Mouse (Mus musculus) cortical plate, adult 2 months (tissue): ENCODE measurements around the gene Nlgn2. TPM values are rescaled to one million over a fixed set of nuclear protein-coding genes. Genes with fewer than 3 reads are reported as not detected.
"Not testable (repeated sequence)": the region's sequence is repeated elsewhere in the genome, so short reads cannot be mapped to it uniquely, and the experiment has no call there.

Source experiments
- H3K27ac ChIP-seq: fragments of 200-500 bp; 2 replicates; pipeline ENCODE4 v1.5.1; 2012; ENCODE audit warnings: low read length, control low read depth, inconsistent platforms; ENCODE audit not compliant: insufficient read depth
- H3K4me1 ChIP-seq: fragments of 200-500 bp; 2 replicates; pipeline ENCODE4 v1.6.1; 2011; ENCODE audit warnings: low read length; ENCODE audit not compliant: control insufficient read depth, insufficient read depth
- H3K4me3 ChIP-seq: fragments of 200-500 bp; 2 replicates; pipeline ENCODE4 v1.5.1; 2011; ENCODE audit warnings: mild to moderate bottlenecking, low read length, control low read depth; ENCODE audit not compliant: insufficient read depth
- CTCF ChIP-seq: fragments of 200-500 bp; IDR thresholded peaks from 2 replicates; pipeline ENCODE4 v1.5.1; 2011; ENCODE audit warnings: mild to moderate bottlenecking, control low read depth, low read length; ENCODE audit not compliant: insufficient read depth; ENCODE audit errors: extremely low read depth
- POLR2A ChIP-seq: fragments of 200-500 bp; IDR thresholded peaks from 2 replicates; pipeline ENCODE4 v1.6.1; 2011; ENCODE audit warnings: mild to moderate bottlenecking, low read length, control low read depth; ENCODE audit not compliant: insufficient read depth; ENCODE audit errors: extremely low read depth
- polyA plus RNA-seq: library from polyadenylated mRNA; depleted of rRNA; stranded (reverse); fragments of >200 nt; gene quantifications from 2 replicates; pipeline ENCODE4 v1.2.3, GENCODE M21; 2012

The Nlgn2 gene
- polyA plus RNA-seq, 1 experiment = 112 TPM

DNA sequence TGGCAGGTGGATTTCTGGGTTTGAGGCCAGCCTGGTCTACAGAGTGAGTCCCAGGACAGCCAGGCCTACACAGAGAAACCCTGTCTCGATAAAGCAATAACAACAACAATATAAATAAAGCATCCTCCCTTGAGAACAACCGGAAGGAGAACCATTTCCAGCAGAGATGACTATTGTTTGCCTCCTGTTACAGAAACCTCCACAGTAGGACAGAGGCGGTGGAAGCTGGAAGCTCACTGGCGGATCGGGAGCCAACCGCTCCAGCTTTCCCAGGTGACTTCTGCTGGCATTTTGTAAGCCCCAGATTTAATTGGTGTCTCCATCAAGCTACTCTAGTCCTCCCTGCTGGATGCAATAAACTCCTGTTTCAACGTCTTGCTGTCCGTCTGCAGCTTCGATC lies 28.0 kb upstream of the Nlgn2 start:
- TF ChIP-seq CTCF (no peak), POLR2A (no peak)
- no peak overlapping the region for H3K4me3 ChIP-seq
- no peak overlapping the region for H3K27ac ChIP-seq
- peaks cover 2% of the 10 kb centered on the region; the same call in 1 of the 2 replicates for H3K4me1 ChIP-seq

DNA sequence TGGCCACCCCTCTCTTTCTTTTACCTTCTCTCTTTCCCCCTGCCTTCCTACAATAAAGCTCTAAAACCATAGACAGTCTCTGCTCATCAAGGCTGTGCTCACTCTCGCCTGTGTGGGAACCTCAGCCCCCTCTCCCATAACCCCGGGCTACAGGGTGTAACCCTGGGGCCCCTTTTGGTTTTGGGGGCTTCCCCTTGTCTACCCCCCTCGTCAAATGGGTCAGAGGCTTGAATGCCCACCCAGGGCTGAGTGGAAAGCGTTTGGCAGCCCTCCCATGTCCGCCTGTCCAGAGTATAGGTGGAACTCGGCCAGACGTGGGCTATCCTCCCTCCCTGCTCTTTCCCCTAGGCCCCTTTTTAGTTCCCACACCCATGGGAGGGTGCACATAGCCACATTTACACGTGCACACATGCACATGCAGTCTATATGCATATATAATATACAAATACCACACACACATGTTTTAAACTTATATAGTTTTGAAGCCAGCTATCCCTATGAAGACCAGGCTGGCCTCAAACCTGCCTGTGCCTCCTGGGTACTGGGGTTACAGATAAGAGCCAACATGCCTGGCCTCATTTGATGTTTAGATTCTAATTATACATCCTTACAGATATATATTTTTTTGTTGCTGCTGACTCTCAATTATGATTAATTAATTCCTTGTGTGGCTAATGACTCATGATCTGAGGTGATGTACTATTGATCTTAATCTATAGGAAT lies 26.7 kb upstream of the Nlgn2 start:
- Histone ChIP-seq H3K4me1 (peaks cover 2% of the 10 kb centered on the region; the same call in 1 of the 2 replicates), H3K4me3 (no peak overlapping the region)
- TF ChIP-seq POLR2A (no peak), CTCF (no peak)

DNA sequence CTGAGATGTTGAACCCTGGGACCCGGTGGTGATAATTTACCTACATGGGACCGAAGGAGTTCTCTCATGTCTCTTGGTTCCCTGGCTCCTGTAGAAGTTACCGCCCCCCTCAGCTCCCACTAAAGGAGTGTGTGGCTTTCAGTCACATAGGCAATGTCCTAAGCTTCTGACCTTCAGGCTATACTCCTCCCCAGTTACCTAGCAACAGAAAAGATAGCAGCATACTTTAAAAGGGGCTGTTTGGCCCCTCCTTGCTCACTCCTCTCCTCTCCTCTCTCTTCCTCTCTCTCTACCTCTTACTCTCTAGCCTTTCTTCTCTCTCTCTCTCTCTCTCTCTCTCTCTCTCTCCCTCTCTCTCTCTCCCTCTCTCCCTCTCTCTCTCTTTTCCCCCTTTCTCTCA lies 26.1 kb upstream of the Nlgn2 start:
- H3K27ac ChIP-seq, H3K4me1 ChIP-seq, H3K4me3 ChIP-seq: not testable (repeated sequence)

More for the DNA sequence above, 26.7 kb upstream of the Nlgn2 start:
- no peak overlapping the region for H3K27ac ChIP-seq

DNA sequence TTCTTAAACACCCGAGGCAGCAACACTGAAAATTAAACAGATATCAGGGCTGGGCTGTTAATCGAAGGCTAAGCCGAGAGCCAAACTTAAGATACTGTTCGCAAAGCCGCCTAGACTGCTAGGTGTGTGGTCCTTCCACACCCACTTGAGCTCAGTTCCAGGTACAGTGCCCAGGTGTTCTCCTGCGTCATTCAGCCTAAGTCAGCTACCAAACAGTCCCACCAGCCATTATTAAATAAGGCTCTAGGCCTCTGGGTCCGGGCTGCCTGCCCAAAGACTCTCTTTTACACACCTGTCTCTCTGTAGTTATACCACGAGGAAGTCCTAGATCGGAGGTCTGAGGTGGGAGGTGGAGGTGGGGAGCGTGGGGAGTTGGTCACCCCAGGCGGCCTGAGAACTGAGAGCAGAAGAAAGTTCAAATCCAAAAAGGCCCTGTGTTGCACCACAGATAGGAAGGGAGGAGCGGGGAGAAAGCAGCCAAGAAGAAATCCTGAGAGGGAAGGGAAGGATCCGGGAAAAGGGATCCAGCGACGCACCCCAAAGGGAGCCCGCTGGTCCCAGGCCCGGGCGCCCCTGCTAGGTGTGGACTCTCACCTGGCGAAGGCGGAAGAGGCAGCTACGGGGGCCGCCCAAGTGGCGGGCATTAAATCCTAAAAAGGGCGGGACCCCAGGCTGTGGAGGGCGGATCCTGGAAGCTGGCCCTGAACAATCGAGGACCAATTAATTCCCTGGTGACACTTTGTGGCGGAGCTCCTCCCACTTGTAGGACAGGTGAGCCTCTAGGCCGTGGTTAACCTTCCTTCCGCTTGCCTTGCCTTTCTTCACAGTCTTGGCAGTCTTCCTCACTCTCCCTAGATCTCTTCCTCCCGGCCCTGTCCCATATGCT lies 20.8 kb upstream of the Nlgn2 start, which contains the start of gene Tnk1:
Gene Tnk1, minus strand, starts transcription at position 618 of the 886 bp plus-strand sequence.
- H3K4me3 ChIP-seq = no peak within 1 kb of the TSS
- TF ChIP-seq CTCF (no peak), POLR2A (no peak)
- H3K27ac ChIP-seq = no peak within 1 kb of the TSS

DNA sequence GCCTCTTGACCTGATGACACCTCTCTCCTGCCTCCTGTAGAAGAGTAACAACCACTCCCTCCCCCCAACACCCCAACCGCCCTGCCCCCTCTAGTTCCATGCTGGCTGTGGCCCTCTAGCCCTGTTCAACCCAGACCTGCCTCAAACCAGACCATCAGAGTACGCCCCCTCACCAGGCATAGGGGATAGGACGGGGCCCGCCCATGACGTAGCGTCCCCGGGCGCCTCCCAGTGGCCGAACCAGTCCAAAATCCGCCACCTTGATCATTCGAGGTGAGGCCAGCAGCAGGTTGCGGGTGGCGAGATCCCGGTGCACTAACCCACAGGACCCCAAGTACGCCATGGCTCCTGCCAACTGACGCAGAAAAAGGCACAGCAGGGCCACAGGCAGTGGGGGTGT lies 17.8 kb upstream of the Nlgn2 start:
- TF ChIP-seq CTCF (no peak), POLR2A (no peak)
- Histone ChIP-seq H3K4me3 (no peak overlapping the region), H3K4me1 (no peaks in the 10 kb centered on the region), H3K27ac (no peak overlapping the region)

More for the DNA sequence above, 20.8 kb upstream of the Nlgn2 start, which contains the start of gene Tnk1:
- H3K4me1 ChIP-seq = no peaks in the 10 kb centered on the region

DNA sequence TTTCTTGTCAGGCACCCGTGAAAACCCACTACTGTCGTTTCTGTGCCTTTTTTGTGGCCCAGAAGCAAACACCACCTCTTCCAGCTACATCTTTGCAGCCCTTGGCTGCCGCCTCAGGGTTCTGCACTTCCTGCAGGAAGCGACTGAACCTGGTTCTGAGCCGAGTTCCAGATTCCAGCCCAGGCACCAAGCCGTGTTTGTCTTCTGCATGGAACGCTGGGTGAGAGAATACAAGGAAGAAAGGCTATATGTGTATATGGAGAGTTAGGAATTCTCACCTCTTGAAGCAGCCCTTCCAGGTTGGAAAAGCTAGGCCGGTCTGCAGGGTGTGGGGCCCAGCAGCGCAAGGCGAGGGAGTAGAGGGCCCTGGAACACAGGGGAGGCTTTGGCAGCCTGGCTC lies 17.1 kb upstream of the Nlgn2 start:
- Histone ChIP-seq H3K4me3 (no peak overlapping the region), H3K27ac (no peak overlapping the region), H3K4me1 (no peaks in the 10 kb centered on the region)
- TF ChIP-seq POLR2A (no peak), CTCF (no peak)

DNA sequence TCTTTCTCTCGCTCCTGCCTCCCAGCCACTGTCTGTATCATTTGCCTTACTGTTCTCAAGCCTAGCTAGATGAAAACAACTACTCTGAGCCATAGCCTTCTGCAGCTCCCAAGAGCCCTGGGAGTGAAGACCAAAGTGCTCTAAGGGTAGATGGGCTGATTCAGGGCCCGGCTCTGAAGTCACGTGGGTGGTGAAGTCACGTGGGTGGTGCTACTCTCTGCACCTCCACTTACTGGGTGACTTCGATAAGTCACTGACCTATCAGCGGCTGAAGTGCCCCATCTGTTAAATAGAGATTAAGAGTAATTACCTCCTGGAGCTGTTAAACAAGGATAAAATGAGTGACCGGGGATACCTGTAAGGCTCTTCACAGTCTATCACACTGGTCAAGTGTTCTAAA lies 16.4 kb upstream of the Nlgn2 start:
- TF ChIP-seq CTCF (no peak), POLR2A (no peak)
- no peak overlapping the region for H3K27ac ChIP-seq
- H3K4me1 ChIP-seq = no peaks in the 10 kb centered on the region
- H3K4me3 ChIP-seq = no peak overlapping the region

DNA sequence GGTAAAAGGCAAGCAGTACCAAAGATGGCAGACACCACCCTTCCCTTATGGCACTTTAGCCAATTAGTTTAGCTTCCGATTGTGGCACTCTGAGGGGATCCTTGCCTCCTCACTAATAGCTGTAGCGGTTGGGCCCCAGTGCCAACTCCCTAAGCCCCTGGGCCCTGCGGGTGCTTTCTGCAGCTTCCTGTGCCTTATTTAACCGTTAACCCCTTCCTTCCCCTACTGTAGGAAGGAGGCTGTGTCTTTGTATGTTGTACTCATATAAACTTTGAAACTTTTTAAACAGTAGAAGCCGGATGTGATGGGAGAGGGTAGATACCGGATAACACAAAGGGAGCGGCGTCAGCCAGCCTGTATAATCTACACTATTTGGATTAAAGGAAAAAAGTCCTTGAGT lies 13.2 kb upstream of the Nlgn2 start:
- no peak for TF ChIP-seq CTCF
- no peak for TF ChIP-seq POLR2A
- Histone ChIP-seq H3K4me3 (no peak overlapping the region), H3K27ac (no peak overlapping the region), H3K4me1 (no peaks in the 10 kb centered on the region)

DNA sequence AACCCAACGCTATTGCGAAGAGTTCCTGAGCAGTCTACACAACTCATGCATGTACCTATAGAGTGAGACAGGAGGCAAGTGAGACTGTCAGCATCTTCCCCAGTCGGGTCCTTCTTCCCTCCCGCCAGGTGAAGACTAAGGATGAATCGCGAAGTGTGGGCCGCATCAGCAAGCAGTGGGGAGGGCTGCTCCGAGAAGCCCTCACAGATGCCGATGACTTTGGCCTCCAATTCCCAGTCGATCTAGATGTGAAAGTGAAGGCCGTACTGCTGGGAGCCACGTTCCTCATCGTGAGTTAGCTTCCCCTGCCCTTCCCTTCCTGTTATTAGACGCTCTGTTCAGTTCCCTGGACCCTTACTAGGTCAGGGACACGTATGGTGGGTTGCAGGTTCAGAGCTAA lies 12.3 kb upstream of the Nlgn2 start:
- H3K4me3 ChIP-seq = no peak overlapping the region
- no peak overlapping the region for H3K27ac ChIP-seq
- TF ChIP-seq POLR2A (no peak), CTCF (no peak)
- no peaks in the 10 kb centered on the region for H3K4me1 ChIP-seq

DNA sequence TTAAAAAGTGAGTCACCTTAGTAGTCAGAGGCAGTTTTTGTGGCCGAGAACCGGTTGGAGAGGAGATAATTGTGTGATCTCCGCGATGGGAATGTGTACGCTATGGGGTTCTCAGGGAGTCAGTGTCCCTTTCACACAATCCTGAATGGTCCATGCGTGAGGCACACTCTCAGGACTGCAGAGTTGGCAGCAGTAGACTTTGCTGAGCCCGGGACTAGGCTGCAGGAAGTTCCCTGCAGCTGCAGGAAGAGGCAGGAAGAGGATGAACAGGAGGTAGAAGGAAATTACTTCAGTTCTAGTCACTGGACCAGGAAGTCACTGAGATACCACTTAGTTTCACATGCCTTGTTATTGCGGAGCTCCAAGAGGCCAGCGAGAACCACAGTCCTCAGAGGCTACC lies 11.5 kb upstream of the Nlgn2 start:
- no peak for TF ChIP-seq CTCF
- no peak for TF ChIP-seq POLR2A
- Histone ChIP-seq H3K4me1 (no peaks in the 10 kb centered on the region), H3K27ac (no peak overlapping the region), H3K4me3 (no peak overlapping the region)
